Mouse (Mus musculus) regulatory T cell (primary cell): ENCODE results near the gene Olfr1467.

ENCODE experiments used
- in situ Hi-C: fragments of 300-600 bp; cut with MboI, MseI; formaldehyde crosslinking; loops from one replicate; pipeline ENCODE4 v1.15.1; 2025; ENCODE audit warnings: high pct_unique_total_duplicates

Olfr1467 gene

GRCm38 (mm10) chr19:13361936-13362335 lies at the start of gene Olfr1467:
Olfr1467 (plus strand) TSS chr19:13362236.
- in situ Hi-C loops, result no loop called here

GRCm38 (mm10) chr19:13315441-13315840 lies 46.6 kb upstream of the Olfr1467 start, which contains the start of gene Olfr1465:
Olfr1465 (minus strand) TSS chr19:13315541.
- in situ Hi-C loops, result no loop called here

GRCm38 (mm10) chr19:13338562-13338961 lies 23.5 kb upstream of the Olfr1467 start, which contains the start of gene Olfr1466:
Olfr1466 (plus strand) TSS chr19:13338862.
- in situ Hi-C loops, result no loop called here

- in situ Hi-C loops, result loop anchor here (25.0 kb wide), 1 partner anchor 1020 kb away; the partner anchor contains the start of gene Olfr1440
Measured at GRCm38 (mm10) chr19:13407549-13407948, 45.5 kb downstream of the Olfr1467 start, which contains the start of gene Olfr1469. Olfr1469 (plus strand) TSS chr19:13407849.
